Comparison of ENCODE assay signal across 9 mouse cellular contexts in the genomic region with DNA sequence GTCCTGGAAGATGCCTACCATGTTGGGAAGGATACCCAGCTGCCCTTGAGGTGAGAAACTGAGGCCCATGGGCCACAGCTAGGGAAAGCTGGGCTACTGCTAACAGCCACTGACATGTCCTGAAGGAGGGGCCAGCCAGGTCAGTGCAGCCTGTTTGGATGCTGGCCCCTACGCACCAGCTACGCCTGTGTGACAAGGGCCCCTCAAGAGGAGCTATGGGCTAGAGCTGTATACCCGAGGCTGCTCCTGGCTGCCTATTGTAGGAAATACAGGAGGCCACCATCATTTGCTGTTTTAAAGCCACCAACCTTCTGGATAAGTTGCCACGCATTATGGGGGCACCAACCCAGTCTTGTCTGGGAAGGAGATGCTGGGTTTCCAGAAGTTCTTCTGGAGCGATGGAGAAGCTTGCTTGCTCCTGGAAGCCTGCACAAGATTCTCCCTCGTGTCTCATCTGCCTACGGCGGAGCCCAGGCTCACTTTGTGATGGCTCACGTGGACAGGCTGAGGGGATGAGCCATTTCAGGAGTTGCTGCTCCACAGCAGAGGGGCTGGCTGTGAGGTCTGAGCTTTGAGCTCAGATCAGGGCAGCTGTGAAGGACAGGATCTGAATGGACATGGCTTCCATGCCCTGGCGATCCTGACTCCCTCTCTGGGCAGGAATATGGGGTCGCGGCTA. TPM values are rescaled to one million over a fixed set of nuclear protein-coding genes. Genes with fewer than 3 reads are reported as not detected.
DNase-seq lines count a peak whose midpoint lies in the region; ATAC-seq and TF ChIP-seq lines count a peak whose summit lies in the region.
"Had no signal": no experiment of that assay in that cellular context is flagged by ENCODE, and none has a peak within 500 bp of the region (broad histone marks: within the 10 kb centered on the region; RNA-seq: fewer than 3 reads in every experiment).

No protein-coding gene starts in this region.

- no peak overlapping the region for H3K27ac ChIP-seq in kidney, embryonic 16.5 days (ENCODE audit: low read length)
- peak overlapping the region; percentile 91 for H3K27ac ChIP-seq in forebrain, embryonic 12.5 days
- H3K27ac ChIP-seq in hindbrain, embryonic 16.5 days (ENCODE audit: low read depth, low read length), result peak overlapping the region; percentile 76

- H3K4me3 ChIP-seq in kidney, embryonic 16.5 days (ENCODE audit: low read length), result no peak overlapping the region
- H3K4me3 ChIP-seq in forebrain, embryonic 12.5 days (replicated peaks), result 0 out of 2 replicates have a peak overlapping the region, but pooled peaks have one; percentile 10
- H3K4me3 ChIP-seq in hindbrain, embryonic 16.5 days (ENCODE audit: low read length), result peak overlapping the region; percentile 14; the same call in 1 of the 2 replicates
- no peak overlapping the region for H3K4me3 ChIP-seq in myocyte

- H3K36me3 ChIP-seq in kidney, embryonic 16.5 days (ENCODE audit: insufficient read depth, low read length), result no peaks in the 10 kb centered on the region
- H3K36me3 ChIP-seq in forebrain, embryonic 12.5 days (replicated peaks), result no peaks in the 10 kb centered on the region
- H3K36me3 ChIP-seq in hindbrain, embryonic 16.5 days (ENCODE audit: control insufficient read depth, insufficient read depth, low read length), result no peaks in the 10 kb centered on the region
- no peaks in the 10 kb centered on the region for H3K36me3 ChIP-seq in myocyte (ENCODE audit: control insufficient read depth, insufficient read depth)

- 0 out of 2 replicates have a peak overlapping the region, but pooled peaks have one; percentile 3 for H3K9ac ChIP-seq in kidney, embryonic 16.5 days (replicated peaks; ENCODE audit: low read length)
- H3K9ac ChIP-seq in forebrain, embryonic 12.5 days, result peak overlapping the region; percentile 44; the same call in 1 of the 2 replicates
- peak overlapping the region; percentile 33 for H3K9ac ChIP-seq in hindbrain, embryonic 16.5 days (ENCODE audit: low read depth, low read length)

- H3K79me2 ChIP-seq in myocyte (ENCODE audit: control insufficient read depth, insufficient read depth), result no peaks in the 10 kb centered on the region

- H3K9me3 ChIP-seq in kidney, embryonic 16.5 days (ENCODE audit: low read length), result no peaks in the 10 kb centered on the region
- no peaks in the 10 kb centered on the region for H3K9me3 ChIP-seq in forebrain, embryonic 12.5 days
- no peaks in the 10 kb centered on the region for H3K9me3 ChIP-seq in hindbrain, embryonic 16.5 days (ENCODE audit: control insufficient read depth, low read length)

- no peak for TF ChIP-seq POLR2A in myocyte (IDR thresholded peaks at IDR 0.05; ENCODE audit: insufficient read length, low read depth)

- peaks cover 19% of the 10 kb centered on the region for H3K4me1 ChIP-seq in kidney, embryonic 16.5 days (ENCODE audit: insufficient read depth, low read length)
- peaks cover 32% of the 10 kb centered on the region for H3K4me1 ChIP-seq in forebrain, embryonic 12.5 days
- peaks cover 7% of the 10 kb centered on the region for H3K4me1 ChIP-seq in hindbrain, embryonic 16.5 days (ENCODE audit: control insufficient read depth, insufficient read depth, low read depth, low read length)

- no peak overlapping the region for H3K4me2 ChIP-seq in kidney, embryonic 16.5 days (replicated peaks; ENCODE audit: low read depth, low read length)
- H3K4me2 ChIP-seq in forebrain, embryonic 12.5 days, result peak overlapping the region; percentile 38
- H3K4me2 ChIP-seq in hindbrain, embryonic 16.5 days (ENCODE audit: low read length), result peak overlapping the region; percentile 42
- H3K4me2 ChIP-seq in myocyte (ENCODE audit: low read depth), result peak overlapping the region; percentile 56

- no peak for DNase-seq in kidney, adult 9 months
- DNase-seq in right cerebral cortex, postnatal 10 days (ENCODE audit: low spot score in 2 of 2), result no peak
- no peak for DNase-seq in thymus, adult 18-20 months

- H3ac ChIP-seq in myocyte (ENCODE audit: control insufficient read depth, insufficient read length), result no peak overlapping the region

- no peak for ATAC-seq in kidney, embryonic 16.5 days (ENCODE audit: low FRiP score, low TSS enrichment)
- ATAC-seq in forebrain, embryonic 12.5 days (ENCODE audit: low FRiP score), result peak; percentile 61; the same call in 1 of the 2 replicates
- peak; percentile 63 for ATAC-seq in hindbrain, embryonic 16.5 days
- no peak for ATAC-seq in erythroid progenitor cell, adult 5-6 weeks (replicated peaks; ENCODE audit: low FRiP score, poor library complexity, severe bottlenecking)
- ATAC-seq: inflammation-experienced regulatory T-cells, adult 6 months had no signal

- 67% methylated on average over 12 of the region's 12 CpGs for WGBS in kidney, embryonic 16.5 days
- WGBS in forebrain, embryonic 12.5 days, result 56% methylated on average over 12 of the region's 12 CpGs
- WGBS in hindbrain, embryonic 16.5 days, result 52% methylated on average over 12 of the region's 12 CpGs

- H3K27me3 ChIP-seq in kidney, embryonic 16.5 days (ENCODE audit: insufficient read depth, low read length), result no peaks in the 10 kb centered on the region
- H3K27me3 ChIP-seq in forebrain, embryonic 12.5 days, result no peaks in the 10 kb centered on the region
- H3K27me3 ChIP-seq in hindbrain, embryonic 16.5 days (replicated peaks; ENCODE audit: control insufficient read depth, insufficient read depth, low read length), result no peaks in the 10 kb centered on the region
- H3K27me3 ChIP-seq in myocyte (ENCODE audit: control insufficient read depth, insufficient read depth, insufficient read length), result no peaks in the 10 kb centered on the region

TF ChIP-seq in myocyte, 11 proteins besides CTCF, POLR2A, EP300 and RAD21:
- no peak for TF ChIP-seq USF1 (IDR thresholded peaks at IDR 0.05; ENCODE audit: low read depth)
- no peak for TF ChIP-seq MYOD1 (IDR thresholded peaks at IDR 0.05; ENCODE audit: control insufficient read depth in 1 of 3, insufficient read length in 2 of 3, low read depth in 2 of 3)
- no peak for TF ChIP-seq SRF (IDR thresholded peaks at IDR 0.05; ENCODE audit: control insufficient read depth, insufficient read length, low read depth)
- TF ChIP-seq CEBPB (IDR thresholded peaks at IDR 0.05; ENCODE audit: insufficient read depth, poor library complexity, severe bottlenecking), result no peak
- no peak for TF ChIP-seq POLR2AphosphoS2 (IDR thresholded peaks at IDR 0.05; ENCODE audit: insufficient read length, low read depth)
- no peak for TF ChIP-seq MAX (IDR thresholded peaks at IDR 0.05; ENCODE audit: low read depth)
- TF ChIP-seq E2F4 (IDR thresholded peaks at IDR 0.05; ENCODE audit: insufficient read depth), result no peak
- no peak for TF ChIP-seq TCF3 (IDR thresholded peaks at IDR 0.05; ENCODE audit: insufficient read length, low read depth)
- TF ChIP-seq REST (IDR thresholded peaks at IDR 0.05; ENCODE audit: insufficient read depth, insufficient read length), result no peak
- TF ChIP-seq MYOG (IDR thresholded peaks at IDR 0.05; ENCODE audit: control insufficient read depth in 1 of 3, insufficient read depth in 1 of 3, insufficient read length in 2 of 3, low read depth in 2 of 3), result no peak
TF ChIP-seq in myocyte: peak in this region for 0.

RNA-seq across cellular contexts. Expression of a gene that starts 2.3 kb away (rescaled TPM):
- polyA plus RNA-seq in kidney, embryonic 16.5 days (2015; fragmentation: Nextera tagmentation; extraction: Ambion mirVana), result 25.0 and 45.7 TPM in 2 replicates
- 0.19 and 0.45 TPM in 2 replicates for polyA plus RNA-seq in forebrain, embryonic 12.5 days (2016; fragmentation: Nextera tagmentation; extraction: Ambion mirVana)
- 1.7 and 2.4 TPM in 2 replicates for polyA plus RNA-seq in hindbrain, embryonic 16.5 days (2015; fragmentation: Nextera tagmentation; extraction: Ambion mirVana)
- polyA plus RNA-seq in myocyte (2012; fragmentation: generic; extraction: Trizol), result 0.11 TPM
- total RNA-seq in erythroid progenitor cell, adult 5-6 weeks (2015; ENCODE audit: low replicate concordance), result 5.0 TPM in 1 of 2 replicates, not detected in the other
- 1.3 TPM in 1 of 2 replicates, not detected in the other for total RNA-seq in erythroid progenitor cell, adult 5-6 weeks (2017; ENCODE audit: low replicate concordance)

RNA-seq across cellular contexts. Expression of a gene that starts 55.1 kb away (rescaled TPM):
- polyA plus RNA-seq in kidney, embryonic 16.5 days (2015; fragmentation: Nextera tagmentation; extraction: Ambion mirVana), result 24.1 and 34.2 TPM in 2 replicates
- polyA plus RNA-seq in forebrain, embryonic 12.5 days (2016; fragmentation: Nextera tagmentation; extraction: Ambion mirVana), result 10.7 and 11.6 TPM in 2 replicates
- polyA plus RNA-seq in hindbrain, embryonic 16.5 days (2015; fragmentation: Nextera tagmentation; extraction: Ambion mirVana), result 11.6 and 16.4 TPM in 2 replicates
- 0.64 TPM for polyA plus RNA-seq in myocyte (2012; fragmentation: generic; extraction: Trizol)
- total RNA-seq in erythroid progenitor cell, adult 5-6 weeks (2015; ENCODE audit: low replicate concordance), result not detected in 2 replicates
- total RNA-seq in erythroid progenitor cell, adult 5-6 weeks (2017; ENCODE audit: low replicate concordance), result not detected in 2 replicates

Comparison
In these comparisons a context has a peak if more than half of its experiments do, and no peak if none do; other contexts are left out.
1. ATAC-seq: peak in forebrain, embryonic 12.5 days (single experiment) and hindbrain, embryonic 16.5 days (single experiment); none in kidney, embryonic 16.5 days (single experiment) and erythroid progenitor cell, adult 5-6 weeks (single experiment).
2. H3K4me3 ChIP-seq: peak in forebrain, embryonic 12.5 days (single experiment) and hindbrain, embryonic 16.5 days (single experiment); none in kidney, embryonic 16.5 days (single experiment) and myocyte (single experiment).
3. Peak in every context shown above with its lines, with median percentiles within 50 percentile points of each other: H3K9ac ChIP-seq.